Mouse (Mus musculus): ENCODE data around the gene Fam168b. TPM values are rescaled to one million over a fixed set of nuclear protein-coding genes. Genes with fewer than 3 reads are reported as not detected.

Gene Fam168b
- polyA plus RNA-seq, 1 experiment: 65.3 TPM

DNA sequence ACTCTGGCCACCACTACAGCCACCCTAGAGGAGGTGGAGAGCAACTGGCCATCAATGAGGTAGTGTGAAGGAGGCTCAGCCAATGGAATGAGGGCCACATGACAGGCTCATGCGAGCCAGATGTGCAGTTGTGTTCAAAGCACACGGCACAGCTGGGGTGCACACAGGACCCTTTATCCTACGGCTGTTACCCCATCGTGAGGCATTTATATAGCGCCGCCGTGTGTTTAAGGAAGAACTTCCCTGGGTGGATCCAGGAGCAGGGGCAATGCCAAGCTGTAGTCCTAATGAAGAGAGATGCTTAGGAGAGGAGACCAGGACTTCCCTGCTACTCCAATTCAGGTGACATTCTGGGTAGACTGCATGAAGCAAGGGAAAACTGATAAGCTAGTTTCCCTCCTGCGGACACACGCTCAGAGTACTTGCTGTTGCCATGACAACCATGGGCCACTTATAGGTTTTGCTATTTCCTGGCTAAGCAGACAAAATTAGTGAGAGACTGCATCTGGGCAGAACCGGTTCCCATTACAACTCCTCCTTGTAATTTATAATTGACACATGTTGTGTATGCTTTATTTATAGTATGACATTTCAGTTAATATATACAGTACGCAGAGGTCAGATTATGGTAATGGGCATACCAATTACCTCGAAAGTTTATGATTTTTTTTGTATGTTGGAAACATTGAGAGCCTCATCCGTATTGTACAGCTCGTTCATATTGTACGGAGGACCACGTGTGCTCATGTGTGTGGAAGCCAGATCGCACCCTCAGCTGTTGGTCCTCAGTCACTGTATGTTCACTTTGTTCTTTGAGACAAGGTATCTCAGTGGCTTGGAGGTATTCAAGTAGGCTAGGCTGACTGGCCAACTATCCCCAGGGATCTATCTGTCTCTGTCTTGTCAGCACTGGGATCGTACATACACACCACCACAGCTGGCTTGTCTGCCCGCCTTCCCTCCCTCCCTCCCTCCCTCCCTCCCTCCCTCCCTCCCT lies 49.3 kb downstream of the Fam168b start:
- no peak overlapping the region for H3K9ac ChIP-seq (ENCODE audit: low read depth, poor library complexity, severe bottlenecking)
- no peaks in the 10 kb centered on the region for H3K36me3 ChIP-seq (ENCODE audit: control insufficient read depth, insufficient read depth, low read length, poor library complexity, severe bottlenecking)
- H3K4me3 ChIP-seq (ENCODE audit: low read depth, low read length): no peak overlapping the region
- no peaks in the 10 kb centered on the region for H3K4me1 ChIP-seq (ENCODE audit: control insufficient read depth, insufficient read depth, low read length)
- no peaks in the 10 kb centered on the region for H3K27me3 ChIP-seq (ENCODE audit: control insufficient read depth, insufficient read depth, low read length, poor library complexity, severe bottlenecking)
- no peak overlapping the region for H3K27ac ChIP-seq (ENCODE audit: insufficient read depth, low read length)
- no peak for TF ChIP-seq CTCF (IDR thresholded peaks at IDR 0.05; ENCODE audit: low read depth, low read length)
- TF ChIP-seq EP300 (IDR thresholded peaks at IDR 0.05; ENCODE audit: insufficient read depth, low read depth, low read length): no peak
- no peak for TF ChIP-seq POLR2A (IDR thresholded peaks at IDR 0.05; ENCODE audit: insufficient read depth, low read length)
- no peaks in the 10 kb centered on the region for H3K9me3 ChIP-seq (replicated peaks; ENCODE audit: control insufficient read depth, insufficient read depth, low read length, poor library complexity, severe bottlenecking)

DNA sequence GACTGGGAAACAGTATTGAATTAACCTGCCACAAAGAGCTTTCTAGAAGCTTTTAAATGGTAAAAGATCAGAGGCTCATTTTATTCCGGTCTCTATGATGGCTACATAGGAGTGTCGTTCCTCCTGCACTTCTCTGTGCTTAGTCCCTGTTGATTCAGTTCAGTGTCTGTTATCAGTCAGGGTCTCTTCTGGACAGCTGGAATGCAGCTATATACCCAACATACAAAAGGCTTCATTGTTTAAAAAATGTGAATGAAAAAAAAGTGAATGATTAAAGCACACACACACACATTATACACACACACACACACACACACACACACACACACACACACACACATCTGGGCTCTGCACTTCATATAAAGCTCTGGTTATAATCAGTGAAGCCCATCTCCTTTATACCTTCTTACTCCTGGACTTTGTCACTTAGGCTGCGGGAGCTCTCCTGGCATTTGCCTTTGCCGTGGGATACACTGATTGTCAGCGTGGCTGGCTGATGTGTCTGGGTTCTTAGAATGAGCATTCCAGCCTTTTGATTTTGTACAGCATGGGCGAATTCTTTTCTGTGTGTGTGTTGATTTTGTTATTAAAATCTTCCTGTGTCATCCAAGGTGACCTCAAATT lies 59.2 kb downstream of the Fam168b start:
- H3K9me3 ChIP-seq (replicated peaks; ENCODE audit: control insufficient read depth, insufficient read depth, low read length, poor library complexity, severe bottlenecking): no peaks in the 10 kb centered on the region
- H3K36me3 ChIP-seq (ENCODE audit: control insufficient read depth, insufficient read depth, low read length, poor library complexity, severe bottlenecking): no peaks in the 10 kb centered on the region
- H3K9ac ChIP-seq (ENCODE audit: low read depth, poor library complexity, severe bottlenecking): no peak overlapping the region
- TF ChIP-seq EP300 (IDR thresholded peaks at IDR 0.05; ENCODE audit: insufficient read depth, low read depth, low read length) (no peak), CTCF (IDR thresholded peaks at IDR 0.05; ENCODE audit: low read depth, low read length) (no peak), POLR2A (IDR thresholded peaks at IDR 0.05; ENCODE audit: insufficient read depth, low read length) (no peak)
- H3K4me1 ChIP-seq (ENCODE audit: control insufficient read depth, insufficient read depth, low read length): no peaks in the 10 kb centered on the region
- no peak overlapping the region for H3K27ac ChIP-seq (ENCODE audit: insufficient read depth, low read length)
- H3K27me3 ChIP-seq (ENCODE audit: control insufficient read depth, insufficient read depth, low read length, poor library complexity, severe bottlenecking): no peaks in the 10 kb centered on the region
- no peak overlapping the region for H3K4me3 ChIP-seq (ENCODE audit: low read depth, low read length)

DNA sequence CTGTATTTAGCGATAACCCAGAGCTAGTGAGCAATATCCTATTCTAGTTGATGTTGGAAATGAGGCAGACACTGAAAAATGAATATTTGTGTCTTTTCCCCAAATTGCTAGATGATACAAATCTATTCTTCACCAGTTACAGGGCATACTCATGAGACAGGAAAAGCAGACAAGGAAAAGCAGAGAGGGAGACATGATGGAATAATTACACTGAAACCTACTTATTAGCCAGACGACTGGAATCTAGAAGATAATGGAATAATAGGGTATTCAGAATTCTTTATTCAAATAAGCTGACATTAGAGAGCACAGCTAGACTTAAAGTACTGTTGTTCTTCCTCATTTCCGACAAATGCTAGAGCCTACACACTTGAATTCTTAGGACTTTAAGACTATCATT lies 67.0 kb downstream of the Fam168b start:
- H3K27me3 ChIP-seq (ENCODE audit: control insufficient read depth, insufficient read depth, low read length, poor library complexity, severe bottlenecking): no peaks in the 10 kb centered on the region
- TF ChIP-seq EP300 (IDR thresholded peaks at IDR 0.05; ENCODE audit: insufficient read depth, low read depth, low read length): no peak
- no peak for TF ChIP-seq CTCF (IDR thresholded peaks at IDR 0.05; ENCODE audit: low read depth, low read length)
- no peak for TF ChIP-seq POLR2A (IDR thresholded peaks at IDR 0.05; ENCODE audit: insufficient read depth, low read length)
- peaks cover 9% of the 10 kb centered on the region for H3K9me3 ChIP-seq (replicated peaks; ENCODE audit: control insufficient read depth, insufficient read depth, low read length, poor library complexity, severe bottlenecking)
- no peak overlapping the region for H3K9ac ChIP-seq (ENCODE audit: low read depth, poor library complexity, severe bottlenecking)
- no peak overlapping the region for H3K27ac ChIP-seq (ENCODE audit: insufficient read depth, low read length)
- H3K4me1 ChIP-seq (ENCODE audit: control insufficient read depth, insufficient read depth, low read length): no peaks in the 10 kb centered on the region
- H3K4me3 ChIP-seq (ENCODE audit: low read depth, low read length): no peak overlapping the region
- no peaks in the 10 kb centered on the region for H3K36me3 ChIP-seq (ENCODE audit: control insufficient read depth, insufficient read depth, low read length, poor library complexity, severe bottlenecking)

DNA sequence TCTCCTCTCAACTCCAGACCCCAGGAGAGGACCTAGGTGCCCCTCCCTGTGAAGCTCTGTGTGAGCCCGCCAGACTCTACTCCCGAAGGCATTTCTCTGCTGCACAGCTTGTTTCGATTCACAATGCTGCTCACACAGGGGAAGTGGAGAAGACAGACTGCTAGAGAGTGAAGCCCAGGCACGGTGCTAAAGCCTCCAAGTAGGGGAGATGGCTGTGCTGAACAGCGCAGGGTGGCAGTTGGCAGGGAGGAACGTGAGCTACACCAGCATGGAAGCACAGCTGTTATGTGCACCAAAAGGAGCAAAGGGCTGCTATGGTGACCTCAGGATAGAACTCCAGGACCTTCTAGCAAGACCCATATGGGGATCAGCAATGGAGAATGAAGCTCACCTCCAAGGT lies 74.0 kb downstream of the Fam168b start:
- Histone ChIP-seq H3K36me3 (ENCODE audit: control insufficient read depth, insufficient read depth, low read length, poor library complexity, severe bottlenecking) (no peaks in the 10 kb centered on the region), H3K9ac (ENCODE audit: low read depth, poor library complexity, severe bottlenecking) (no peak overlapping the region), H3K4me1 (ENCODE audit: control insufficient read depth, insufficient read depth, low read length) (no peaks in the 10 kb centered on the region), H3K27ac (ENCODE audit: insufficient read depth, low read length) (no peak overlapping the region), H3K4me3 (ENCODE audit: low read depth, low read length) (no peak overlapping the region), H3K9me3 (replicated peaks; ENCODE audit: control insufficient read depth, insufficient read depth, low read length, poor library complexity, severe bottlenecking) (no peaks in the 10 kb centered on the region), H3K27me3 (ENCODE audit: control insufficient read depth, insufficient read depth, low read length, poor library complexity, severe bottlenecking) (no peaks in the 10 kb centered on the region)
- TF ChIP-seq POLR2A (IDR thresholded peaks at IDR 0.05; ENCODE audit: insufficient read depth, low read length) (no peak), EP300 (IDR thresholded peaks at IDR 0.05; ENCODE audit: insufficient read depth, low read depth, low read length) (no peak), CTCF (IDR thresholded peaks at IDR 0.05; ENCODE audit: low read depth, low read length) (no peak)

DNA sequence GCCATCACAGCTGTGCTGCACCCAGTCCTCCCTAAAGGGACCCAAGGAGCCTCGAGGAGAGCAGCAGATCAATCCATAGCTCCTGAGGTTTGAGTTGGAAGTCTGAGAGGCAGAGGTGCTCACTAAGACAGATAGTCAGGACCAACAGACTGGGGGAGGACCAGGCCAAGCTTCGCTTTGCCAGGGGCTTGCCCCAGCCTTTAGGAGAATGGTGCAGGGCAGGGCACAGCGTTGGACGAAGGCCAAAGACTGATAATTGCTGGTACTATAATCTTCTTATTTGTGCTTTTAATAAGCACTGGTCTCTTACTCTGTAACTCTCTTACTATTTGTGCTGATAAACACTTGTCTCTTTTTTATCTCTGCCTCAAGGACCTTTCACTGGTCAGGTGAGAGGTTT lies 75.0 kb downstream of the Fam168b start:
- Histone ChIP-seq H3K9me3 (replicated peaks; ENCODE audit: control insufficient read depth, insufficient read depth, low read length, poor library complexity, severe bottlenecking) (no peaks in the 10 kb centered on the region), H3K36me3 (ENCODE audit: control insufficient read depth, insufficient read depth, low read length, poor library complexity, severe bottlenecking) (no peaks in the 10 kb centered on the region), H3K27me3 (ENCODE audit: control insufficient read depth, insufficient read depth, low read length, poor library complexity, severe bottlenecking) (no peaks in the 10 kb centered on the region), H3K4me3 (ENCODE audit: low read depth, low read length) (no peak overlapping the region), H3K4me1 (ENCODE audit: control insufficient read depth, insufficient read depth, low read length) (no peaks in the 10 kb centered on the region), H3K27ac (ENCODE audit: insufficient read depth, low read length) (no peak overlapping the region), H3K9ac (ENCODE audit: low read depth, poor library complexity, severe bottlenecking) (no peak overlapping the region)
- no peak for TF ChIP-seq EP300 (IDR thresholded peaks at IDR 0.05; ENCODE audit: insufficient read depth, low read depth, low read length)
- no peak for TF ChIP-seq POLR2A (IDR thresholded peaks at IDR 0.05; ENCODE audit: insufficient read depth, low read length)
- TF ChIP-seq CTCF (IDR thresholded peaks at IDR 0.05; ENCODE audit: low read depth, low read length): no peak

DNA sequence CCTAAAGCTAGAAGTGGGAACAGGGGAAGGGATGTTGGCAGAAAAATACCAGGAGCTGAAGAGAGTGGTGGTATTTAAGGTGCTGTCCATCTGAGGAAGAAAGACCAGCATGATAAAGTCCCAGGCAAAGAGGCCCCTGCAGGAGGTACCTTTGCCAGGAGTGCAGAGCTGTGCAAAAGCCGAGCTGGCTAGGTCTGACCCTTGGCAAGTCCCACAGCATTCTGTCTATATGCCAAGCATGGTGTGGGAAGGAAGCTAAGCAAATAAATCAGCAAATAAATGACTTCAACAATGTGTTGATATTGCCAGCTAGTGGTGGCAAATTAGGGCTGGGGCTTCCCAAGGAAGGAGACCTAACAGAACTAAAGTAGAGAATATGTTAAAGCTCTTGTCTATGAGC lies 76.0 kb downstream of the Fam168b start:
- Histone ChIP-seq H3K36me3 (ENCODE audit: control insufficient read depth, insufficient read depth, low read length, poor library complexity, severe bottlenecking) (no peaks in the 10 kb centered on the region), H3K27ac (ENCODE audit: insufficient read depth, low read length) (no peak overlapping the region), H3K4me3 (ENCODE audit: low read depth, low read length) (no peak overlapping the region), H3K9ac (ENCODE audit: low read depth, poor library complexity, severe bottlenecking) (no peak overlapping the region), H3K27me3 (ENCODE audit: control insufficient read depth, insufficient read depth, low read length, poor library complexity, severe bottlenecking) (no peaks in the 10 kb centered on the region), H3K9me3 (replicated peaks; ENCODE audit: control insufficient read depth, insufficient read depth, low read length, poor library complexity, severe bottlenecking) (no peaks in the 10 kb centered on the region), H3K4me1 (ENCODE audit: control insufficient read depth, insufficient read depth, low read length) (no peaks in the 10 kb centered on the region)
- TF ChIP-seq EP300 (IDR thresholded peaks at IDR 0.05; ENCODE audit: insufficient read depth, low read depth, low read length): no peak
- TF ChIP-seq POLR2A (IDR thresholded peaks at IDR 0.05; ENCODE audit: insufficient read depth, low read length): no peak
- TF ChIP-seq CTCF (IDR thresholded peaks at IDR 0.05; ENCODE audit: low read depth, low read length): no peak

Other genes starting within 250 kb of the Fam168b start
- 23.0 and 33.3 TPM in 2 replicates for gene Plekhb2, start 6.9 kb upstream of the Fam168b start, polyA plus RNA-seq (2011; ENCODE audit: insufficient read depth, insufficient read length, low read depth, missing spikeins)